Mouse (Mus musculus) G1E (cell line): ENCODE data around the gene Col7a1. TPM values are rescaled to one million over a fixed set of nuclear protein-coding genes. Genes with fewer than 3 reads are reported as not detected.

Experiments used
- ATAC-seq: 2 replicates; pipeline ENCODE4 v1.8.0; 2016; ENCODE audit warnings: mild to moderate bottlenecking; ENCODE audit not compliant: insufficient number of reproducible peaks, poor library complexity, low FRiP score, severe bottlenecking; ENCODE audit errors: extremely low read depth
- DNase-seq: peaks from one replicate; pipeline ENCODE4 v3.0.0; 2012; ENCODE audit warnings: low spot score
- H3K27me3 ChIP-seq: 2 replicates; pipeline ENCODE4 v1.6.1; 2012; ENCODE audit warnings: mild to moderate bottlenecking, low read length, inconsistent platforms; ENCODE audit not compliant: insufficient read depth
- H3K36me3 ChIP-seq: replicated peaks from 2 replicates; pipeline ENCODE3; 2012; ENCODE audit warnings: mild to moderate bottlenecking, inconsistent platforms
- H3K4me1 ChIP-seq: 2 replicates; pipeline ENCODE4 v1.6.1; 2012; ENCODE audit warnings: low read depth, low read length, inconsistent platforms, mixed read lengths; ENCODE audit not compliant: insufficient read depth
- H3K4me3 ChIP-seq: 2 replicates; pipeline ENCODE4 v1.5.1; 2012; ENCODE audit warnings: low read depth, mild to moderate bottlenecking, inconsistent platforms, low read length, moderate library complexity, mixed read lengths
- H3K9me3 ChIP-seq: replicated peaks from 2 replicates; pipeline ENCODE4 v1.6.1; 2012; ENCODE audit warnings: inconsistent platforms
- CTCF ChIP-seq: IDR thresholded peaks from 2 replicates; pipeline ENCODE4 v1.5.1; 2012; ENCODE audit warnings: low read depth, low read length, inconsistent platforms, mixed read lengths
- GATA1 ChIP-seq: IDR thresholded peaks from 2 replicates; pipeline ENCODE4 v1.6.1; 2012; ENCODE audit warnings: borderline replicate concordance, low read length, inconsistent platforms, mixed read lengths
- GATA2 ChIP-seq: IDR thresholded peaks from 2 replicates; pipeline ENCODE4 v1.6.1; 2012; ENCODE audit warnings: low read depth, low read length, inconsistent platforms, borderline replicate concordance
- POLR2AphosphoS5 ChIP-seq: IDR thresholded peaks from 2 replicates; pipeline ENCODE4 v1.6.1; 2012; ENCODE audit warnings: low read depth, low read length, inconsistent platforms; ENCODE audit not compliant: insufficient replicate concordance
- TAL1 ChIP-seq: conservative IDR thresholded peaks from 2 replicates; pipeline ENCODE4 v1.6.1; 2012; ENCODE audit warnings: low read depth, low read length, inconsistent platforms, mixed read lengths
- polyA plus RNA-seq: library from polyadenylated mRNA; stranded (reverse); fragments of >175 nt; gene quantifications from 2 replicates; pipeline ENCODE4 v1.2.3, GENCODE M21; 2012
- total RNA-seq, 2 experiments: library from RNA; stranded (forward) in 1 of 2; stranded (reverse) in 1 of 2; fragments of 200-1000 nt in 1 of 2; fragments of >200 nt in 1 of 2; fragmentation: Nextera tagmentation in 1 of 2; gene quantifications; 2 replicates each; pipeline ENCODE4 v1.2.3; 2014 to 2017

The Col7a1 gene
- total RNA-seq (2014; fragmentation: Nextera tagmentation): 0.10 and 0.30 TPM in 2 replicates
- 1.1 and 3.0 TPM in 2 replicates for total RNA-seq (2017)
- polyA plus RNA-seq: 0.15 and 0.28 TPM in 2 replicates

- no peaks in the 10 kb centered on the region for H3K9me3 ChIP-seq
- no peak within 1 kb of the TSS for H3K4me3 ChIP-seq
- ATAC-seq: no peak
- peaks cover 9% of the 10 kb centered on the region; the same call in 1 of the 2 replicates for H3K4me1 ChIP-seq
- TF ChIP-seq GATA2 (no peak), POLR2AphosphoS5 (no peak), CTCF (no peak), TAL1 (no peak), GATA1 (no peak)
- no peak for DNase-seq
- H3K27me3 ChIP-seq: peaks cover 45% of the 10 kb centered on the region
- peaks cover 34% of the 10 kb centered on the region for H3K36me3 ChIP-seq
Observed at GRCm38 (mm10) chr9:108953081-108953636, at the start of gene Col7a1. Col7a1 (plus strand) TSS chr9:108953586.

- no peaks in the 10 kb centered on the region for H3K9me3 ChIP-seq
- H3K4me3 ChIP-seq: no peak overlapping the region
- H3K36me3 ChIP-seq: no peaks in the 10 kb centered on the region
- H3K4me1 ChIP-seq: no peaks in the 10 kb centered on the region
- TF ChIP-seq POLR2AphosphoS5 (no peak), TAL1 (no peak)
- peaks cover 14% of the 10 kb centered on the region for H3K27me3 ChIP-seq
- no peak for DNase-seq
- ATAC-seq: no peak
Observed at GRCm38 (mm10) chr9:108912308-108912707, 41.1 kb upstream of the Col7a1 start.

DNA sequence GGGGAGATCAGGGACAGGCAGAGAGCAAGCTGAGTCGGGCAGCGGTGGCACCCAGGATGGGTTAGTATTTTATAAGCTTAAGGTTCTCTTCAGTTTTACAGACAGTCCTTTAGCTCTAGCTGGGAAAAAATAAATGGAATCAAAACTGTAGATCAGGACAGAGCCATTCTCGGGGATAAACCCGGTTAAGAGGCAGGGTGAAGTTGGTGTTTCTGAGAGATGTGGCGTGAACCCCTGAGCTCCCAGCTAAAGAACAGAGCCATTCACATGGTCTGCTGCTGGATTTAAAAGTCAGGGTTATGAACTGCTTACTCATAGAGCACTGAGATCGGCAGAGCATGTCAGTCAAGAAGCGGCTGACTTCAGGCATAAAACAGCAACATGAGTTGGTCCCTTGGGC, 40.2 kb upstream of the Col7a1 start:
- no peak for TF ChIP-seq TAL1
- TF ChIP-seq GATA1: no peak
- TF ChIP-seq POLR2AphosphoS5: no peak
- no peak for TF ChIP-seq GATA2
- TF ChIP-seq CTCF: no peak
- no peak for ATAC-seq
- H3K27me3 ChIP-seq: peaks cover 20% of the 10 kb centered on the region
- DNase-seq: no peak
- H3K4me3 ChIP-seq: no peak overlapping the region
- H3K36me3 ChIP-seq: no peaks in the 10 kb centered on the region
- H3K9me3 ChIP-seq: no peaks in the 10 kb centered on the region
- no peaks in the 10 kb centered on the region for H3K4me1 ChIP-seq

GRCm38 (mm10) chr9:108913621-108914020, 39.8 kb upstream of the Col7a1 start:
- ATAC-seq: no peak
- DNase-seq: no peak
- no peaks in the 10 kb centered on the region for H3K9me3 ChIP-seq
- peaks cover 20% of the 10 kb centered on the region for H3K27me3 ChIP-seq
- H3K4me3 ChIP-seq: no peak overlapping the region
- H3K4me1 ChIP-seq: no peaks in the 10 kb centered on the region
- TF ChIP-seq TAL1 (no peak), POLR2AphosphoS5 (no peak), GATA1 (no peak), CTCF (no peak), GATA2 (no peak)
- no peaks in the 10 kb centered on the region for H3K36me3 ChIP-seq

DNA sequence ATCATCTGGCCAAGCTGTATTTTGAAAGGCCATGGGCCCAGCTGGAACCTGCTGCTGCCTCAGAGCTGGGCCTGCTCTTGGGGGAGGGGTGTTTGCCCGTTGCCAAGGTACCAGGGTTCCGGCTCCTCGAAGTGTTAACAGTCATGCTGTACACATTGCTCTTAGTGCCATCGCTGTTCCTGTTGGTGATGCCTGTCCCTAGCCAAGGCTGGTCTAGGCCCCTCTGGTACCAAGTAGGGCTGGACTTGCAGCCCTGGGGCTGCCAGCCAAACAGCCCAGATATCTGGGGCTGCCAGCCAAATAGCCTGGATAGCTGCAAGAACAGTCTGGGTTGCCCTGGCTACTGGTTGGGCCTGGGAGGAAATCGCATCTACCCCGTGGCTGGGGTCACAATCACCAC, 38.9 kb upstream of the Col7a1 start, which contains the start of gene Tmem89:
TSS of gene Tmem89 (plus strand) at position 129 of the 400 bp plus-strand sequence.
- TF ChIP-seq CTCF (no peak), GATA2 (no peak), GATA1 (no peak), POLR2AphosphoS5 (no peak), TAL1 (no peak)
- H3K4me3 ChIP-seq: no peak within 1 kb of the TSS
- H3K4me1 ChIP-seq: no peaks in the 10 kb centered on the region
- H3K27me3 ChIP-seq: peaks cover 20% of the 10 kb centered on the region
- H3K9me3 ChIP-seq: no peaks in the 10 kb centered on the region
- no peaks in the 10 kb centered on the region for H3K36me3 ChIP-seq
- DNase-seq (no peak), ATAC-seq (no peak)

- ATAC-seq (no peak), DNase-seq (no peak)
- H3K4me1 ChIP-seq: no peaks in the 10 kb centered on the region
- no peak overlapping the region for H3K4me3 ChIP-seq
- peaks cover 31% of the 10 kb centered on the region for H3K27me3 ChIP-seq
- H3K9me3 ChIP-seq: no peaks in the 10 kb centered on the region
- TF ChIP-seq GATA1 (no peak), GATA2 (no peak), CTCF (no peak), POLR2AphosphoS5 (no peak), TAL1 (no peak)
- H3K36me3 ChIP-seq: no peaks in the 10 kb centered on the region
Observed at GRCm38 (mm10) chr9:108925897-108926296, 27.5 kb upstream of the Col7a1 start.
